Mouse (Mus musculus) midbrain, embryonic 12.5 days (tissue): ENCODE measurements around the gene Ubald2. TPM values are rescaled to one million over a fixed set of nuclear protein-coding genes. Genes with fewer than 3 reads are reported as not detected.

Experiments used
- ATAC-seq: fragments of 200-750 bp; cut with Nextera tagmentation; 2 replicates; pipeline ENCODE4 v1.8.0; 2017; ENCODE audit warnings: low read depth, moderate TSS enrichment, moderate library complexity; ENCODE audit not compliant: low FRiP score
- H3K27ac ChIP-seq: fragments of 300-500 bp; sonication (generic); replicated peaks from 2 replicates; pipeline ENCODE4 v1.5.1; 2016; ENCODE audit warnings: mild to moderate bottlenecking
- H3K27me3 ChIP-seq: fragments of 300-500 bp; sonication (generic); 2 replicates; pipeline ENCODE4 v1.6.1; 2016; ENCODE audit warnings: mild to moderate bottlenecking
- H3K36me3 ChIP-seq: fragments of 300-500 bp; sonication (generic); 2 replicates; pipeline ENCODE4 v1.6.1; 2016
- H3K4me1 ChIP-seq: fragments of 300-500 bp; sonication (generic); 2 replicates; pipeline ENCODE4 v1.6.1; 2016
- H3K4me2 ChIP-seq: fragments of 300-500 bp; sonication (generic); replicated peaks from 2 replicates; pipeline ENCODE4 v1.6.1; 2016; ENCODE audit warnings: mild to moderate bottlenecking, moderate library complexity
- H3K4me3 ChIP-seq: fragments of 300-500 bp; sonication (generic); 2 replicates; pipeline ENCODE4 v1.5.1; 2016; ENCODE audit warnings: mild to moderate bottlenecking
- H3K9ac ChIP-seq: fragments of 300-500 bp; sonication (generic); replicated peaks from 2 replicates; pipeline ENCODE4 v1.6.1; 2016; ENCODE audit warnings: mild to moderate bottlenecking, moderate library complexity
- H3K9me3 ChIP-seq: fragments of 300-500 bp; sonication (generic); 2 replicates; pipeline ENCODE4 v1.6.1; 2016; ENCODE audit warnings: mild to moderate bottlenecking
- WGBS: fragments of 180-500 bp; shearing (Covaris S2); methylation state at CpG from one replicate; pipeline ENCODE4 v1.1.7; 2016; 5-methylcytosine and 5-hydroxymethylcytosine counted together
- polyA plus RNA-seq: library from polyadenylated mRNA; unstranded; fragments of >200 nt; fragmentation: Nextera tagmentation; extraction: Ambion mirVana; gene quantifications from 2 replicates; pipeline ENCODE4 v1.2.1, GENCODE M21; 2016

Gene Ubald2
- polyA plus RNA-seq, 1 experiment from 2014 or later = 52.5 TPM

DNA sequence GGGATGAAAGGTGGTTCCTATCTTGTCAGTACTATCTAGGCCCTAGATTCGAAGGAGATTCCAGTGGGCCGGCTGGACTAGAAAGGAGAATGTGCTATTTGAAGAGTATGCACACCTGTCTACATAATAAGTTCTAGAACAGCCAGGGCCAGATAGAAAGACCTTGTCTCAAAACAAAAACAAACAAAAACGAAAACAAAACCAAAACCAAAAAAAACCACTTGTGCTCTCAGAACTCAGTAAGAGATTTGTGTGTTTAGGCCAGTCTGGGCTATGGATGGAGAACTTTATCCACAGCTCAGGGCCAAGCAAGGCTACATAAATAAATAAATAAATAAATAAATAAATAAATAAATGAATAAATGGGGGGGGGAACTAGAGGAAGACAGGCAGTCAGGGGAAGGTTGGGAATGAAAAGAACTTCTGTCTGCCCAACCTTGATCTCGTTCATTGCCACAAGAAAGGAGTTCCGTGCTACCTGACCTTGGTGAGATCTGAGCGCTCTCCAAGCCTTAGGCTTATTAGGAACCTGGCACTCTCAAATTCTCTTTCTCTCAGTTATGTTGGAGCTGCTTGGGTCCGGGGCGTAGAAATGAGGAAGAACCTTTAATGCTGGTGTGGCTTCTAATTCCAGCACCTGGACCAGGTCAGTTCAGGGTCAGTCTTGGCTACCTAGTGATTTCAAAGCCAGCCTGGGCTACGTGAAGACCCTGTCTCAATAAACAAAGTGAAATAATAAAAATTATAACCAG lies 3.9 kb upstream of the Ubald2 start:
- no peaks in the 10 kb centered on the region for H3K9me3 ChIP-seq
- H3K4me1 ChIP-seq = peaks cover 9% of the 10 kb centered on the region
- H3K4me2 ChIP-seq = no peak overlapping the region
- H3K9ac ChIP-seq = no peak overlapping the region
- H3K4me3 ChIP-seq = no peak overlapping the region
- no peaks in the 10 kb centered on the region for H3K36me3 ChIP-seq
- H3K27ac ChIP-seq = no peak overlapping the region
- 85% methylated on average over 9 of the region's 9 CpGs for WGBS
- ATAC-seq = no peak
- peaks cover 11% of the 10 kb centered on the region; the same call in 1 of the 2 replicates for H3K27me3 ChIP-seq

DNA sequence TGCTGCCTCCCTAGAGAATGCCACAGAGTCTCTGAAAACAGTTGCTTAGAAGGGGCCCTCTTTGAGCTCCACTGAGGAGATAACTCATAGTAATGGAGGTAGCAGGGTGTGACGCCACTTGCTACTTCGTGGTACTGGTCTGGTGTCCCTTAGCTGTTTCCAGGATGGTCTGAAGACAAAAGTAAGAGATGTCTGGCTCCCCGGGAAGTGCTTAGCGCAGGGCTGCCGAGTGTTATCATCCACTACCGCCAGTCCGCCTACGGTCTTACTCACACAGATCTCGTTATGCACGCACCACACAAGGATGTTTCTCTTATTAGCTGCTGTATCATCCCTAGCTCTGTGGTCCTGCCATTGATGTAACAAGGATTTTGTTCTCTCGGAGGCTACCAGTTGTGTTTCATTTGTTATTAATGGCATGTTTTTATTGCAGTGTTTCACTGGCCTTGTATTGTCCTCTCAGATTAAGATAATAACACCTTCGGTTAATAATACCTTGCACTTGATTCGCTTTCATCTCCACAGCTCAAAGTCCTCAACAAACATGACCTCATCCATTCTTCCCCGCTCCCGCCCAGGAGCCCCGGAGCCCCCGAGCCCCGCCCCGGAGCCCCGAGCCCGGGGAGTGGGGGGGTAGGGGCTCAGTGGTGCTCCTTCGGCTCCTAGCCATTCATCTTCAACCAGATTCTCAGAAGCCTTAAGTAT lies 3.0 kb upstream of the Ubald2 start:
- Histone ChIP-seq H3K4me1 (peaks cover 16% of the 10 kb centered on the region), H3K27me3 (peaks cover 11% of the 10 kb centered on the region; the same call in 1 of the 2 replicates), H3K27ac (no peak overlapping the region), H3K9ac (0 out of 2 replicates have a peak overlapping the region, but pooled peaks have one; percentile 4), H3K9me3 (no peaks in the 10 kb centered on the region), H3K4me3 (no peak overlapping the region), H3K4me2 (peak overlapping the region; percentile 26), H3K36me3 (peaks cover 2% of the 10 kb centered on the region; the same call in 1 of the 2 replicates)
- WGBS = 36% methylated on average over 22 of the region's 22 CpGs
- no peak for ATAC-seq

- H3K4me1 ChIP-seq = peaks cover 23% of the 10 kb centered on the region
- no peak for ATAC-seq
- WGBS = 43% methylated on average over 11 of the region's 11 CpGs
- no peaks in the 10 kb centered on the region for H3K9me3 ChIP-seq
- peaks cover 11% of the 10 kb centered on the region; the same call in 1 of the 2 replicates for H3K27me3 ChIP-seq
- peak overlapping the region; percentile 26 for H3K4me2 ChIP-seq
- H3K4me3 ChIP-seq = no peak overlapping the region
- H3K9ac ChIP-seq = 0 out of 2 replicates have a peak overlapping the region, but pooled peaks have one; percentile 4
- H3K36me3 ChIP-seq = peaks cover 9% of the 10 kb centered on the region
- H3K27ac ChIP-seq = no peak overlapping the region
Observed at GRCm38 (mm10) chr11:116431428-116432077, 2.3 kb upstream of the Ubald2 start.

DNA sequence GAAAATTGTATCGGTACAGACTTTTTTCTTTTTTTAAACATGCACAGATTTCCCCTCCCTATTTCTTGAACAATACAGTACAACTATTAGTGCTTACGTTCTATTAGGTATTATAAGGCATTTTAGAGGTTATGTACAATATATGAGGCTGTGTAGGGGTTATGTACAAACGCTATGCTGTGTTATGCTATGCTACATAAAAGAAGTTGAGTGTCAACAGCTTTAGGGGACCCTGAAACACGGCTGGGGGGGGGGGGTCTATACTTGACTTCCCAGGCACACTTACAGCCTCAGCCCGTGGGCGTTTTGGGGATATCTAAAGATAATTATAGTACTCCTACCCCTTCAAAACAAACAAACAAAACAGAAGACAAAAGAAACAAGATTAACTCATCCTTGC lies 1.8 kb upstream of the Ubald2 start:
- no peaks in the 10 kb centered on the region for H3K9me3 ChIP-seq
- no peak overlapping the region for H3K4me3 ChIP-seq
- H3K4me2 ChIP-seq = no peak overlapping the region
- ATAC-seq = no peak
- no peak overlapping the region for H3K9ac ChIP-seq
- H3K27ac ChIP-seq = no peak overlapping the region
- peaks cover 11% of the 10 kb centered on the region; the same call in 1 of the 2 replicates for H3K27me3 ChIP-seq
- 51% methylated on average over 6 of the region's 6 CpGs for WGBS
- H3K36me3 ChIP-seq = peaks cover 15% of the 10 kb centered on the region
- H3K4me1 ChIP-seq = peaks cover 29% of the 10 kb centered on the region

DNA sequence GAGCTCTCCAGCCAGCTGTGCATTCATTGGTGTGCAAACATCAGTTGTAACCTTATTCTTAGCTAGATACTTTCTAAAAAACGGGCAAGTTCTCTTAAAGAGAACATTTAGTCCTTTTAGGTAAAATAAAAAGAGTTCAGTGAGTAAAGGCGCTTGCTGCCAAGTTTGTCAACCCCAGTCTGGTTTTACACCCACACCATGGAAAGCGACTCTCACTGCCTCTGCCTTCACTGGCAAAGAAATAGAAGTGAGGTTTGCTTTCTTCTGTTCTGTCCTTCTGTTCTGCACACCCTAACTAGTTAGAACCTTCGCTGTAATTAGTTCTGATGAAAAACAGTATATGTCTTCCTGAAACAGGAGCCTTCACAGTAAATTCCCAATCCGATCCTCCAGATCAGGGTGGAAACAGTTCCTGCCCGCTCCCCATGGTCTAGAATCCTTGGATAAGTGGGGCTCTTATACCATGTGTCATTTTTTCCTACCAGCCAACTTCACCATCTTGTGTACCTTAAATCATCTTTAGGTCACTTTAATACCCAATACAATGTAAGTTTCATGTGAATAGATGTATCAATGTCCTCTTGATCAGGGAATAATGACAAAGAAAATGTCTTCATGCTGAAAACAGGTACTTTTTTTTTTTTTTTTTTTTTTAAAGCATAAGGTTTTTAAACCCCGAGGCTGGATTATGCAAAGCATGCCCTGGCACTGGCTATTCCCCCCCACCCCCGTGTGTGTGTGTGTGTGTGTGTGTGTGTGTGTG lies 1.1 kb upstream of the Ubald2 start:
- H3K36me3 ChIP-seq = peaks cover 21% of the 10 kb centered on the region
- no peak overlapping the region for H3K4me3 ChIP-seq
- 60% methylated on average over 8 of the region's 8 CpGs for WGBS
- ATAC-seq = no peak
- peaks cover 11% of the 10 kb centered on the region; the same call in 1 of the 2 replicates for H3K27me3 ChIP-seq
- H3K27ac ChIP-seq = no peak overlapping the region
- no peak overlapping the region for H3K4me2 ChIP-seq
- H3K9ac ChIP-seq = no peak overlapping the region
- H3K4me1 ChIP-seq = peaks cover 35% of the 10 kb centered on the region
- no peaks in the 10 kb centered on the region for H3K9me3 ChIP-seq

DNA sequence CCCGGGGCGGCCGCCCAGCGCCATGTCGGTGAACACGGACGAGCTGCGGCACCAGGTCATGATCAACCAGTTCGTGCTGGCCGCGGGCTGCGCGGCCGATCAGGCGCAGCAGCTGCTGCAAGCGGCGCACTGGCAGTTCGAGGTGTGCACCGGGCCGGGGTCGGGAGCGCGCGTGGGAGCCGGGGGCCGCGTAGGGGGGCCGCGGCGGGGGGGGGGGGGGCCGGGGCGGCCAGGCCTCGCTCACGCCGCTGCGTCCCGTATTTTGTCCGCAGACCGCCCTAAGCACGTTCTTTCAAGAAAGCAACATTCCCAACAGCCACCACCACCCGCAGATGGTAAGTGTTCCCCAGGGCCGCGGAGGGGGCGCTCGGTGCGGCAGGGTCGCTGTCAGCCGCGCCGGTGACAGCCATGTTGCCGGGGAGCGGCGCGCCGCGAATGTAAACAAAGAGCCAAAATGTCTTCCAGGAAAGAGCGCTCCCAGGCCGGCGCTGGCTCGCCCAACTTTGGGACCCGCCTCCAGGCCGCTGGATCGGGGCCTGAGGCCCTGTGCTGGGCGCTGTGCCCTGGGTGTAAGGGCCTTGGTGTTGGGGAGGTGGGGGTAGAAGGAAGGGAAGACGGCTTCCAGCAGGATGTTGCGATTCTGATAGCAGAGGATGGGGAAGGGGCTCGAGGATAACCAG lies 533 bp downstream of the Ubald2 start:
- Histone ChIP-seq H3K36me3 (peaks cover 29% of the 10 kb centered on the region), H3K27me3 (peaks cover 11% of the 10 kb centered on the region; the same call in 1 of the 2 replicates), H3K9me3 (no peaks in the 10 kb centered on the region), H3K4me1 (peaks cover 35% of the 10 kb centered on the region), H3K27ac (peak overlapping the region; percentile 93), H3K9ac (peak overlapping the region; percentile 99), H3K4me2 (peak overlapping the region; percentile 89), H3K4me3 (peak overlapping the region; percentile 96)
- ATAC-seq = peak; percentile 10; the same call in 1 of the 2 replicates
- under 1% methylated on average over 32 of the region's 67 CpGs for WGBS

DNA sequence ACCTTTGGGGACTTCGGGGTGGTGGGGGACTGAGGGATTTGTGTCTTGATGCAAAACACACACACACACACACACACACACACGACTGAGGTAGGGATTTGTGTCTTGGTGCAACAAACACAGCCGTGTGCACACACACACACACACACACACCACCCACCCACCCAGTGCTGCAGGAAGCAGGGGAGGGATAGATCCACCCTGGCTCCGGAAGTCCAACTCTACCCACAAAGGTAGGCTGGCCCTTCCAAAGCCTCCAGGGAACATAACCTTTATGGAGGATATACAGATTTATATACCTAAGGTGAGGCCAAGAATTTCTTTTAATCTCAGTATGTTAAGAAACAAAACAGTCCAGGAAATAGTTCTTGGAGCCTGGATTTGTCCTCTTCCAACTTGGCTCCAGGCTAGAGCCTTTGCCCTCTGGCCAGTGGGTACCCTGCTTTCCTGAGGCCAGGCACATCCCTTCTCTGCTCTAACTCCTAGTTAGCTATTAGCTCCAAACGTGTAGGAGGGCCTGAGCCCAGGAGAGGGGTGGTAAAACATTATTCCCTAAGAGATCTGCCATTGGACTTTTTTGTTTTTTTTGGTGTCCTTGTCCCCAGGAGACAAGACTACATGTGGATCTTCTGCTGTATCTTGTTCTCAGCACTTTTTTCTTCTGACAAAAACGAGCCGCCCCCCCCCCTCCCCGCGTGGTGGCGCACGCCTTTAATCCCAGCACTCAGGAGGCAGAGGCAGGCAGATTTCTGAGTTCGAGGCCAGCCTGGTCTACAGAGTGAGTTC lies 1.3 kb downstream of the Ubald2 start:
- Histone ChIP-seq H3K27me3 (peaks cover 11% of the 10 kb centered on the region; the same call in 1 of the 2 replicates), H3K4me1 (peaks cover 35% of the 10 kb centered on the region), H3K4me2 (peak overlapping the region; percentile 89), H3K9me3 (no peaks in the 10 kb centered on the region), H3K36me3 (peaks cover 32% of the 10 kb centered on the region), H3K4me3 (peak overlapping the region; percentile 96), H3K9ac (peak overlapping the region; percentile 99), H3K27ac (peak overlapping the region; percentile 93)
- no peak for ATAC-seq
- 53% methylated on average over 12 of the region's 12 CpGs for WGBS

DNA sequence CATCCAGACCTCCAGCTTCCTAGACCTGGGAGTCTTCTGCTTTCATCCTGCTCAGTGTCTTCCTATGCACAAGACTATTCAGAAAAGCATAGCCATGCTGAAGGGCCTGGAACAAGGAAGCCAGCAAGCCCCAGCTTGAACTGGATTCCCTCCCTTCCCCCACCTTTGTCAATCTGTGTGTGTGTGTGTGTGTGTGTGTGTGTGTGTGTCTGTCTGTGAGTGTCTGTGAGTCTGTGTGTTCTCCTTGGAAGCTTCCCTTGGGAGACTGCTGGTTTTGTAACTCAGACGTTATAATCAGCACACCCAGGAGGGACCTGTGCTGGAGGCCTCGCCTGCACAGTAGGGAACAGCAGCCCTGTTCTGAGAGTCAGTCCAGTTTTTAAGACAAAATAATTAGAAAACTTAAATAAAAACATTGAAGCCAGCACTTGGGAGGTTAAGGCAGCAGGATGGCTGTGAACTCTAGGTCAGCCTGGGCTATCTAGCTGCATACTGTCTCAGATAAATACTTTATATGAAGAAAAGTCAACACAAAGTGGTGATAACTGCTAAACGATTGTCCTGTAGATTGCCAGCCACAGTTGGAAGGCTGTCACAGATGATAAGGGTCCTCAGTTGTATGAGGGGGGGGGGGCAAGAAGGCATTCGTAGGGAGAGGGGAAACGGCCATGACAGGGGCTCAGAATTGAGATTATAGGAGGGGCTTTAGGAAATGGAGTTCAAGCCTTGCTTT lies 2.3 kb downstream of the Ubald2 start:
- peaks cover 32% of the 10 kb centered on the region for H3K36me3 ChIP-seq
- peak overlapping the region; percentile 89 for H3K4me2 ChIP-seq
- H3K27ac ChIP-seq = peak overlapping the region; percentile 43; the same call in 1 of the 2 replicates
- peaks cover 6% of the 10 kb centered on the region; the same call in 1 of the 2 replicates for H3K27me3 ChIP-seq
- peak overlapping the region; percentile 39; the same call in 1 of the 2 replicates for H3K9ac ChIP-seq
- H3K4me1 ChIP-seq = peaks cover 34% of the 10 kb centered on the region
- 71% methylated on average over 5 of the region's 5 CpGs for WGBS
- H3K4me3 ChIP-seq = peak overlapping the region; percentile 96
- no peak for ATAC-seq
- no peaks in the 10 kb centered on the region for H3K9me3 ChIP-seq

DNA sequence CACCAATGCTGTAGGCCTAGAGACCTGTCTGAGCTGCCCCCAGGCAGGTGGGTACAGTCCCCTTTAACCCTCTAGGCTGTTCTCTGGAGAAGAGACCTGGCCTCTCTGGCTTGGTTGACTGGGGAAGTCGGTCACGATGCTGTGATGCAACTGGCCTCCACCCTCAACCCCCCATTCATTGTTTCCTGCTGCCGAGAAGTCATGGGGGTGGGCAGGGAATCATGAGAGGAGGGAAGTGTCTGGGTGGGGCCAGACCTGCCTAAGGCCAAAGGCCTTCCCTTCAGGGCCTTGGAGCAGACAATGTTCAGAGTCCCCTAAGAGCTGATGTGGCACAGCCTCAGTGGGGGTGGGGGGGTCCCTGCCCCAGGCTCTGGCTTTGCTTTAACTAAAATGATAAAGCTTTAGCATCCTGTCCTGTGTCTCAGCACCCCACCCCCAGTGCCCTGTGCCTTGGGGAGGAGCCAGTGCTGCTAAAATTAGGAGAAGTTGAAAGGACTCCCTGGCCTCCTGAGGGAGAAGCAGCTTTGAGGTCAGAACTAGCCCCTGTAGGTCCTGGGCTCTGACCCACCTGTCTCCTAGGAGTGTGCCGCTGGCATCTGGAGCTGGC lies 2.9 kb downstream of the Ubald2 start:
- no peaks in the 10 kb centered on the region for H3K27me3 ChIP-seq
- peaks cover 31% of the 10 kb centered on the region for H3K4me1 ChIP-seq
- H3K9ac ChIP-seq = peak overlapping the region; percentile 39; the same call in 1 of the 2 replicates
- H3K4me2 ChIP-seq = peak overlapping the region; percentile 89
- 67% methylated on average over 4 of the region's 4 CpGs for WGBS
- peaks cover 32% of the 10 kb centered on the region for H3K36me3 ChIP-seq
- H3K9me3 ChIP-seq = no peaks in the 10 kb centered on the region
- ATAC-seq = no peak
- H3K4me3 ChIP-seq = peak overlapping the region; percentile 96; the same call in 1 of the 2 replicates
- no peak overlapping the region for H3K27ac ChIP-seq
